8 mouse cellular contexts compared by ENCODE assay signal in the genomic region with DNA sequence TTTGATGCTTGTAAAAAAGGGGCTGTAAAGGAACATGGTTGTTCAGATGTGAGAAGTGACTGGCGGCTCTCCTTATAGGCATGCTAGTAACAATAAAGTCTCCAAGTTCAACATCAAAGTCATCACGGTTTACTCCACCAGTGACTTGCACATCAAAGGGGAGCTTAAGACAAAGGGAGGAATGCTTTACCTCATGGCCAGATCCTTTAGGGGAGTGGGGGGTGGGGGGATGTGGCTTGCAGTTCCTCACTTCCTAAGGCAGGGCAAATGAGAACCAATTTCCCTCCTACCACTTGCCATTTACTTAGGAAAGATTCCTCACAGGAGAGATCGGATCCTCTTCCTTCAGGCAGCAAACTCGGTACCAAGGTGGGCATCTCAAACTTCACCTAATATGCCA.
DNase-seq lines count a peak whose midpoint lies in the region; ATAC-seq and TF ChIP-seq lines count a peak whose summit lies in the region.

No protein-coding gene starts in this region.

- no peaks in the 10 kb centered on the region for H3K9me3 ChIP-seq in forebrain, embryonic 10.5 days
- H3K9me3 ChIP-seq in forebrain, postnatal 0 days (ENCODE audit: low read length): no peaks in the 10 kb centered on the region
- H3K9me3 ChIP-seq in forebrain, embryonic 14.5 days (replicated peaks; ENCODE audit: control insufficient read depth, low read length): no peaks in the 10 kb centered on the region
- no peaks in the 10 kb centered on the region for H3K9me3 ChIP-seq in midbrain, postnatal 0 days (ENCODE audit: low read length)

- peaks cover 74% of the 10 kb centered on the region for H3K4me1 ChIP-seq in forebrain, embryonic 10.5 days
- H3K4me1 ChIP-seq in forebrain, postnatal 0 days (ENCODE audit: insufficient read depth): 0 out of 2 replicates have a peak, but pooled peaks cover 7% of the 10 kb centered on the region
- H3K4me1 ChIP-seq in forebrain, embryonic 14.5 days (ENCODE audit: control insufficient read depth, insufficient read depth, low read length): peaks cover 14% of the 10 kb centered on the region
- no peaks in the 10 kb centered on the region for H3K4me1 ChIP-seq in midbrain, postnatal 0 days (ENCODE audit: insufficient read depth, low read length)

- H3K36me3 ChIP-seq in forebrain, embryonic 10.5 days (replicated peaks): no peaks in the 10 kb centered on the region
- no peaks in the 10 kb centered on the region for H3K36me3 ChIP-seq in forebrain, postnatal 0 days (ENCODE audit: insufficient read depth)
- H3K36me3 ChIP-seq in forebrain, embryonic 14.5 days (ENCODE audit: control insufficient read depth, insufficient read depth, low read length): no peaks in the 10 kb centered on the region
- no peaks in the 10 kb centered on the region for H3K36me3 ChIP-seq in midbrain, postnatal 0 days (ENCODE audit: insufficient read depth, low read length)

- no peak for TF ChIP-seq CTCF in forebrain, postnatal 0 days (IDR thresholded peaks at IDR 0.05; ENCODE audit: low read depth)
- TF ChIP-seq CTCF in layer of hippocampus, adult 2 months (conservative IDR thresholded peaks at IDR 0.05): no peak
- no peak for TF ChIP-seq CTCF in midbrain, postnatal 0 days (IDR thresholded peaks at IDR 0.05)

- 4% methylated on average over 4 of the region's 4 CpGs for WGBS in forebrain, embryonic 10.5 days
- 14% methylated on average over 4 of the region's 4 CpGs for WGBS in forebrain, postnatal 0 days
- 10% methylated on average over 4 of the region's 4 CpGs for WGBS in forebrain, embryonic 14.5 days
- WGBS in midbrain, postnatal 0 days: 18% methylated on average over 4 of the region's 4 CpGs

- H3K4me3 ChIP-seq in forebrain, embryonic 10.5 days: peak overlapping the region; percentile 22; the same call in 1 of the 2 replicates
- H3K4me3 ChIP-seq in forebrain, postnatal 0 days (ENCODE audit: low read depth, low read length): no peak overlapping the region
- peak overlapping the region; percentile 28 for H3K4me3 ChIP-seq in layer of hippocampus, adult 2 months
- H3K4me3 ChIP-seq in forebrain, embryonic 14.5 days (ENCODE audit: low read depth, low read length): no peak overlapping the region
- no peak overlapping the region for H3K4me3 ChIP-seq in midbrain, postnatal 0 days (ENCODE audit: low read depth, low read length)

- no peak for ATAC-seq in forebrain, postnatal 0 days
- ATAC-seq in forebrain, embryonic 14.5 days: no peak
- no peak for ATAC-seq in midbrain, postnatal 0 days (ENCODE audit: low FRiP score)

- H3K27ac ChIP-seq in forebrain, embryonic 10.5 days: peak overlapping the region; percentile 74
- H3K27ac ChIP-seq in forebrain, postnatal 0 days (ENCODE audit: low read depth, low read length): no peak overlapping the region
- peak overlapping the region; percentile 83 for H3K27ac ChIP-seq in layer of hippocampus, adult 2 months
- no peak overlapping the region; the same call in 1 of the 2 replicates for H3K27ac ChIP-seq in forebrain, embryonic 14.5 days (ENCODE audit: low read depth, low read length)
- peak overlapping the region; percentile 19 for H3K27ac ChIP-seq in midbrain, postnatal 0 days (ENCODE audit: low read depth, low read length)

- DNase-seq in forebrain, embryonic 10.5 days (ENCODE audit: extremely low spot score, low spot score): no peak
- DNase-seq in forebrain, postnatal 0 days: no peak
- no peak for DNase-seq in layer of hippocampus, adult 2 months (ENCODE audit: low spot score in 2 of 2)
- no peak for DNase-seq in layer of hippocampus, postnatal 14 days (ENCODE audit: low spot score in 2 of 2)
- DNase-seq in forebrain, embryonic 14.5 days (ENCODE audit: low spot score): no peak
- DNase-seq in midbrain, postnatal 0 days (ENCODE audit: low spot score): no peak
- DNase-seq in spleen, adult 18-20 months: no peak
- DNase-seq in thymus, adult 18-20 months: no peak

- peaks cover 31% of the 10 kb centered on the region for H3K27me3 ChIP-seq in forebrain, embryonic 10.5 days (ENCODE audit: poor library complexity, severe bottlenecking)
- H3K27me3 ChIP-seq in forebrain, postnatal 0 days (ENCODE audit: insufficient read depth, low read length): peaks cover 10% of the 10 kb centered on the region
- 0 out of 2 replicates have a peak, but pooled peaks cover 6% of the 10 kb centered on the region for H3K27me3 ChIP-seq in forebrain, embryonic 14.5 days (replicated peaks; ENCODE audit: control insufficient read depth, insufficient read depth, low read length)
- no peaks in the 10 kb centered on the region for H3K27me3 ChIP-seq in midbrain, postnatal 0 days (ENCODE audit: insufficient read depth, low read length)

- no peak overlapping the region for H3K9ac ChIP-seq in forebrain, postnatal 0 days
- H3K9ac ChIP-seq in forebrain, embryonic 14.5 days (ENCODE audit: low read length): no peak overlapping the region
- H3K9ac ChIP-seq in midbrain, postnatal 0 days (replicated peaks; ENCODE audit: low read length, poor library complexity, severe bottlenecking): no peak overlapping the region

- H3K4me2 ChIP-seq in forebrain, postnatal 0 days (ENCODE audit: low read depth): no peak overlapping the region
- peak overlapping the region; percentile 18; the same call in 1 of the 2 replicates for H3K4me2 ChIP-seq in forebrain, embryonic 14.5 days (ENCODE audit: low read length)
- H3K4me2 ChIP-seq in midbrain, postnatal 0 days (ENCODE audit: low read depth, low read length, poor library complexity, severe bottlenecking): peak overlapping the region; percentile 5; the same call in 1 of the 2 replicates

Comparison
In these comparisons a context has a peak if more than half of its experiments do, and no peak if none do; other contexts are left out.
1. H3K27ac ChIP-seq: peak in forebrain, embryonic 10.5 days (single experiment), layer of hippocampus, adult 2 months (single experiment) and midbrain, postnatal 0 days (single experiment); none in forebrain, postnatal 0 days (single experiment) and forebrain, embryonic 14.5 days (single experiment).
2. H3K4me3 ChIP-seq: peak in forebrain, embryonic 10.5 days (single experiment) and layer of hippocampus, adult 2 months (single experiment); none in forebrain, postnatal 0 days (single experiment), forebrain, embryonic 14.5 days (single experiment) and midbrain, postnatal 0 days (single experiment).